Mouse (Mus musculus): Measurements from ENCODE around the gene Tekt1.

- no peak for TF ChIP-seq BHLHE40 (IDR thresholded peaks at IDR 0.05; ENCODE audit: low read depth, low read length)
- no peak for TF ChIP-seq CTCF (conservative IDR thresholded peaks at IDR 0.05 in 1 of 2, IDR thresholded peaks at IDR 0.05 in 1 of 2; ENCODE audit: low read depth in 2 of 2, low read length in 2 of 2)
- TF ChIP-seq POLR2A (IDR thresholded peaks at IDR 0.05; ENCODE audit: low read depth, low read length) = no peak
- TF ChIP-seq CHD2 (IDR thresholded peaks at IDR 0.05; ENCODE audit: low read length) = no peak
- TF ChIP-seq SIN3A (IDR thresholded peaks at IDR 0.05; ENCODE audit: low read length) = no peak
- no peak for TF ChIP-seq MAFK (IDR thresholded peaks at IDR 0.05; ENCODE audit: insufficient replicate concordance, low read length)
- no peak for TF ChIP-seq ZNF384 (IDR thresholded peaks at IDR 0.05; ENCODE audit: low read depth, low read length)
- no peak for TF ChIP-seq TCF12 (IDR thresholded peaks at IDR 0.05; ENCODE audit: low read depth, low read length)
- TF ChIP-seq EP300 (IDR thresholded peaks at IDR 0.05; ENCODE audit: low read length) = no peak
- no peak for TF ChIP-seq NRF1 (IDR thresholded peaks at IDR 0.05; ENCODE audit: low read depth, low read length)
- TF ChIP-seq ZKSCAN1 (IDR thresholded peaks at IDR 0.05; ENCODE audit: borderline replicate concordance, low read depth, low read length) = no peak
Measured at GRCm38 (mm10) chr11:72407081-72407480, 44.8 kb upstream of the Tekt1 start.

All from CH12.LX (cell line).